Mouse (Mus musculus): ENCODE data around the gene Olfr316.
"Not testable (repeated sequence)": the region's sequence is repeated elsewhere in the genome, so short reads cannot be mapped to it uniquely, and the experiment has no call there.

Olfr316 gene

GRCm38 (mm10) chr11:58752434-58752833, at the start of gene Olfr316:
TSS of gene Olfr316 (plus strand) at chr11:58752734.
- DNase-seq (ENCODE audit: low spot score), result no peak

GRCm38 (mm10) chr11:58709086-58709485, 43.4 kb upstream of the Olfr316 start:
- DNase-seq (ENCODE audit: low spot score), result no peak

- DNase-seq (ENCODE audit: low spot score), result not testable (repeated sequence)
Measured at GRCm38 (mm10) chr11:58717723-58718122, 34.8 kb upstream of the Olfr316 start.

- DNase-seq (ENCODE audit: low spot score), result no peak
Measured at GRCm38 (mm10) chr11:58719701-58720100, 32.8 kb upstream of the Olfr316 start.

- no peak for DNase-seq (ENCODE audit: low spot score)
Measured at GRCm38 (mm10) chr11:58723914-58724313, 28.6 kb upstream of the Olfr316 start, which contains the start of gene Olfr318. TSS of gene Olfr318 (minus strand) at chr11:58724014.

GRCm38 (mm10) chr11:58727896-58728650, 24.5 kb upstream of the Olfr316 start:
- not testable (repeated sequence) for DNase-seq (ENCODE audit: low spot score)

GRCm38 (mm10) chr11:58733372-58733771, 19.2 kb upstream of the Olfr316 start:
- DNase-seq (ENCODE audit: low spot score), result no peak

GRCm38 (mm10) chr11:58738792-58739262, 13.7 kb upstream of the Olfr316 start, which contains the start of gene Olfr317:
TSS of gene Olfr317 (minus strand) at chr11:58739212.
- no peak for DNase-seq (ENCODE audit: low spot score)

- not testable (repeated sequence) for DNase-seq (ENCODE audit: low spot score)
Measured at GRCm38 (mm10) chr11:58751096-58751495, 1.4 kb upstream of the Olfr316 start.

- no peak for DNase-seq (ENCODE audit: low spot score)
Measured at GRCm38 (mm10) chr11:58772888-58773287, 20.4 kb downstream of the Olfr316 start, which contains the start of gene Olfr315. TSS of gene Olfr315 (plus strand) at chr11:58773188.

- no peak for DNase-seq (ENCODE audit: low spot score)
Measured at GRCm38 (mm10) chr11:58782480-58783089, 30.1 kb downstream of the Olfr316 start, which contains the start of gene Olfr314. TSS of gene Olfr314 (plus strand) at chr11:58782952.

- no peak for DNase-seq (ENCODE audit: low spot score)
Measured at GRCm38 (mm10) chr11:58784182-58784581, 31.6 kb downstream of the Olfr316 start.

- no peak for DNase-seq (ENCODE audit: low spot score)
Measured at GRCm38 (mm10) chr11:58787651-58788050, 35.1 kb downstream of the Olfr316 start.

- DNase-seq (ENCODE audit: low spot score), result no peak
Measured at GRCm38 (mm10) chr11:58788346-58788745, 35.8 kb downstream of the Olfr316 start.

GRCm38 (mm10) chr11:58789532-58789931, 37.0 kb downstream of the Olfr316 start:
- no peak for DNase-seq (ENCODE audit: low spot score)

- no peak for DNase-seq (ENCODE audit: low spot score)
Measured at GRCm38 (mm10) chr11:58790053-58790452, 37.5 kb downstream of the Olfr316 start.

- DNase-seq (ENCODE audit: low spot score), result no peak
Measured at GRCm38 (mm10) chr11:58790646-58791045, 38.1 kb downstream of the Olfr316 start.

GRCm38 (mm10) chr11:58795856-58796255, 43.3 kb downstream of the Olfr316 start:
- peak; percentile 12 for DNase-seq (ENCODE audit: low spot score)

GRCm38 (mm10) chr11:58796850-58797249, 44.3 kb downstream of the Olfr316 start:
- no peak for DNase-seq (ENCODE audit: low spot score)

- no peak for DNase-seq (ENCODE audit: low spot score)
Measured at GRCm38 (mm10) chr11:58799747-58800146, 47.2 kb downstream of the Olfr316 start.

GRCm38 (mm10) chr11:58801558-58802228, 49.2 kb downstream of the Olfr316 start, which contains the start of gene Fam183b:
TSS of gene Fam183b (minus strand) at chr11:58801960.
- DNase-seq (ENCODE audit: low spot score), result peak; percentile 78

GRCm38 (mm10) chr11:58803871-58804270, 51.3 kb downstream of the Olfr316 start:
- DNase-seq (ENCODE audit: low spot score), result no peak

Measured in retina, embryonic 14.5 days (tissue).